Mouse (Mus musculus): ENCODE results near the gene Hadhb. TPM values are rescaled to one million over a fixed set of nuclear protein-coding genes. Genes with fewer than 3 reads are reported as not detected.

Hadhb gene
- total RNA-seq, 2 experiments from 2014 or later, result 228 TPM

- no peak for DNase-seq (ENCODE audit: low spot score in 2 of 2)
These were observed 28.3 kb upstream of the Hadhb start for GRCm38 (mm10) chr5:30126756-30127155.

GRCm38 (mm10) chr5:30127921-30128597, 27.0 kb upstream of the Hadhb start:
- no peak for DNase-seq (ENCODE audit: low spot score in 2 of 2)

- no peak for DNase-seq (ENCODE audit: low spot score in 2 of 2)
These were observed 26.4 kb upstream of the Hadhb start for GRCm38 (mm10) chr5:30128680-30129079.

DNA sequence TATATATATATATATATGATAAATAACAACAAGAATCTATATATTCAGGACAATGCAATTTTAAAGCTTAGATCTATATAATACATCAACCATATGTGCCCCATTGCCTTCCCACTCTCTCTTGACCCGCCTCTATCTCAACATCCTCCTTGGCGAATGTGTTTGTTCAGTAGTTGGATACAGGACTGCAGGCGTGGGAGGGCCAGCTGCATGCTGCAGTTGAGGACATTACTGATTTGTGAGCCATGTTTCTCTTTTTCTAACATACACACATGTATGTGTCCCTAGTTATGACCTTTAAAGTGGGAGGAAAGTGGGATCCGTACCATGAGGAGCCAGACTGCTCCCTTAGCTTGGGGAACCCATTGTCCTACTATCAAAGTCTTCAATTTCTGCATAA, 23.8 kb upstream of the Hadhb start:
- no peak for DNase-seq (ENCODE audit: low spot score in 2 of 2)

DNA sequence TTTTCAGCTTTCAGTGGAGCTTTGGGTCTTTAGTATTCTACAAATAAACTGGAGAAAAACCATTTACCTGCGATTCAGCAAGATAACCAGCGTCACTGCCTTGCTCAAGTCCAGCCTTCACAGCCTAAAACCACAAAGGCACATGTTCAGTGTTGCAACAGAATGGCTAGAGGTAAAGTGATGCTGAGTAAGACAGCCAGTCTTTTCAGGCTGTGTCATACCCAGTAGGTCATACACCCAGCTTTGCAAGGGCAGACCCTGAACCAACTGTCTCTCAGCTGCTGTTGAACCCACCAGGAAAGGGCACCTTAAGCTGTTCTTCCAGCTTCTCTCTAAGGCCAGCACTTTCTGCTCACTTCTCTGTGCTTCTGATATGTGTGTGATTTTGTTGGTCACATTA, 22.9 kb upstream of the Hadhb start:
- DNase-seq (ENCODE audit: low spot score in 2 of 2), result no peak

DNA sequence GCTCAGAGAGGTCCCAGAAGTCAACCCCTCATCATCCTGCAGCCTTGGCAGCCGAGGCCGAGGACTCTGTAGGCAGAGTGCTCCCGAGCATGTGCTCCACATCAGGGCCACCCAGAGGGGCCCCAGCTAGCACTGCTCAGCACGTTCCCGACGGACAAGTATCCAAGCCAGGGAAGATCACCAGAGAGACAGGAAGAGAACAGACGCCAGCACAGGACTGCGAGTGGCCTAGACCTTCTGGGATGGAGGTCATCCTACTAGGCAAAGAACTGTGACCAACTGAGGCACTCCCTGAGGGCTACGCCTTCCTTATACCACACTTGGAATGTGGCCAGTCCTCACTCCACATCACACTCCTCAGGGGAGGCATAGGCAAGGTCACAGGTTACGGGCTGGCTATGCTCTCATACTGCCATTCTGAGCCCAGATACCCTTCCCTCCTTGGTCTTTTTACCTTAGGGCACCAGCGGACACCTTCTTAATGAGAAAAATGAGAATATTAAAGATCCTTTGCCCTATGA, 19.3 kb upstream of the Hadhb start:
- no peak for DNase-seq (ENCODE audit: low spot score in 2 of 2)

GRCm38 (mm10) chr5:30137271-30137670, 17.8 kb upstream of the Hadhb start:
- DNase-seq (ENCODE audit: low spot score in 2 of 2), result no peak

GRCm38 (mm10) chr5:30138193-30138592, 16.9 kb upstream of the Hadhb start:
- DNase-seq (ENCODE audit: low spot score in 2 of 2), result no peak

DNA sequence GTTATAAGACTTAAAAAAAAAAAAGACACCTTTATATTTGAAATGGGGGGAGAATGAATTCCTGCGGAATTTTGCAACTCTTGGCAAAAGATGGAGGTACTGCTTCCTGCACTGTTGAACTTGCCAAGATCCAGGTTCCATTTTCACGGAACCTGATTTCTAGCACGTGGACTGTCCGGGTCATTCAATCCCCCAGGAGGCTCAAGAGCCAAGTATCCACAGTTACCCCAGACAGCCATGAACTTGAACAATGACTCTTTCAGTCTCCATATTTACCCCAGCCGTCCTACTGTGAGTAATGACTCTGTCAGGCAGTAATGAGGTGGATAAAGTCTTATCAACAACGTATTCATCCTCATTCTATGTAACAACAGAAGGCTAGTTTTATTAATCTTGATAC, 8.5 kb upstream of the Hadhb start:
- DNase-seq (ENCODE audit: low spot score in 2 of 2), result no peak

DNA sequence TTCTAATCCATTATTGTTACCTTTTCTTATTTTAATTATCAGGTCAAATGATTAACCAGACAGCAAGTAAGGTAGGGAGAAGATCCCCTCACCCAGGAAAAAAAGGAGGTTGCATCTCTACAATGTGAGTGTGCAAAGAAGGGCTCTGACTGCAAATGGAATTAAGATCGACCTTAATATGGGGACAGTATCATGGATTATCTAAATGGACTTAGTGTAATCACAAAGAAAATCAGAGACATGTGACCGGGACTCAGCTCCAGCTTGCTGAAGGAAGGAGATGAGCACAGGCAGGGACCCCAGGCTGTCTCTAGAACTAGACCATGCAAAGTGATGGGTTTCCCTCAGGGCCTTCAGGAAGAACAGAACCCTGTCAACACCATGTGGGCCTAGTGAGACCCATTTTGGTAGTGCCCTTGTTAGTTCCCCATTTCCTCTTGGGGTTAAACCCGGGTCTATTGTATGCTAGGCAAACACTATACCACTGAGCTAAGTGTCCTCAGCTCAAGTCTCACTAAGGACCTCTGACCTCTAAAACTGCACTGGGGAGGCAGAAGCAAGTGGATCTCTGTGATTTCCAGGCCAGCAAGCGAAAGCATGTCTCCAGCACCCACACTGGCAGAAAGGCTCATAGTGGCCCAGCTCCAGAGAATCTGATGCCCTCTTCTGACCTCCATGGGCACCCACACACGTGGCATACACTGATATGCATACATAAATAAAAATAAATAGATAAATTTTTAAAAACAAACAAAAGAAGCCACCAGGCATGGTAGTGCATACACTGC, 6.7 kb upstream of the Hadhb start:
- no peak for DNase-seq (ENCODE audit: low spot score in 2 of 2)

GRCm38 (mm10) chr5:30152007-30152406, 3.0 kb upstream of the Hadhb start:
- DNase-seq (ENCODE audit: low spot score in 2 of 2), result no peak

DNA sequence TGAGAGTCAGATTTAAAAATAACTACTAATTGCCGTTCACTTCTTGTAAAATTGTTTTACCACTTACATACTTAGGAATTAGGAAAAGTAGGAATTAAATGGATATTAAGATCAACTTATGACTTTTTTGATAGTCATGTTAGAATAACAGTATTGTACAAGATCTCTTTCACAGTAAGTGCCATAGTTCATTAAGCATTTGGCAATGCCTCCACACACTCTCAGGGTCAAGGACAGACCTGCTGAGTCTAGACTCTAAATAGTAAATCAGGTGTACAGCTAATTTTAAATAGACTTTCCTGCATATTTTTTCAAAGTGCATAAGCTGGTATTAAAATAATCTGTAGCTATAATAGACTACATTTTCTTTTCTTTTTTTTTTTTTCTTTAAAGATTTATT, 2.6 kb upstream of the Hadhb start:
- DNase-seq (ENCODE audit: low spot score in 2 of 2), result no peak

DNA sequence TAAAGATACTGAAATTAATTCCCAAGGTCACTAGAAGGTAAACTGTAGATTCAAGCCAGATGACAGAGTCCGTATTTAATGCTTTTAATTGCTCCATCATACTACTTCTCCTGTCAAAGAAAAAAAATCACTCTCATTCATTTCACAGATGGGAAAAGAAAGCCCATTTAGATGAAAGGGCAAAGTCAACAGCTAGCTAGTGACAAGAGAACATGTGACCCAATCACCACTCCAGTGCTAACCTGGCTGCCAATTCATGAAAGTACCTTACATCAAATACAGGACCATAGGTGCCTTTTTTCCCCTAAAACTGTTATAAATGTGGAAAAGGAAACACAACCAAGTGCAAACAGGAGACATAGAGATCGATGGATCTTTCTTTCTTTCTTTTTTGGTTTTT, 1.8 kb upstream of the Hadhb start:
- DNase-seq (ENCODE audit: low spot score in 2 of 2), result no peak

DNA sequence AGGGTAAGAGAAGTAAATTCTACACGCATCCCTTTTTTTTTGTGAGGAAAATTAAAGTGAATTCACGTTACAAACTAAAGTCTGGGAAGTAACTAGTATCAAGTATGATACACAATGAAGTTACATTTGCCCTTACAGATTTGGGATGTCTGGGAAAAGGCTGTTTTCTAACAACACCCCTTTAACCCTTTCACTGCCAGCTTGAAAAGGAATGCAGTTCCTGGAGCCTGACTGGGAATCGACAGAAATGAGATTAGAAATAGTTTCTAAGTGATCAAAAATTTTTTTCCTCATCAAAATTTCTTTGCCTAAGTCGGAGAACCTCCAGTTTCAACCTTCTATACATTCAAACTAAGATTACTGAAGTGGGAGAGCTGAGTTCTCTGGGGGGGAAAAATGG, 1.0 kb upstream of the Hadhb start:
- DNase-seq (ENCODE audit: low spot score in 2 of 2), result no peak

DNA sequence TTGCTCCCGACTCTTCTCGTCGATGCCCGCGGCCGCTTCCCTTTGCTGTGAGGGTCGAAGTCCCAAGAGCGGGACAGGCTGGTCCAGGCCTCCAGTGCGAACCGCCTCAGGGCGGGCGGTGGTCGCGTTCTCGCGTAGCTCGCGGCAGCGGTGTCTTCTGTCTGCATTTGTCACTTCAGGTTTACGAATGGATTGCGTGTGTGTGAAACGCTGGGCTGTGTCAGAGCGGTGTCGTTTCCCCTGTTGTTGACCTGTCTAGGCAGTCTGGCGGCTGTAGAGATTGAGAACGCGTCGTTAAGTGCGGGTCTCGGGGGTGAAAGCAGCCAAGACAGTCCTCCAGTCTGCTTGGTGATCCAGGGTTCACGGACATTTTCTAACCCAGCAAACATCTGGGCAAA, 346 bp downstream of the Hadhb start:
- no peak for DNase-seq (ENCODE audit: low spot score in 2 of 2)

- DNase-seq (ENCODE audit: low spot score in 2 of 2), result no peak
These were observed 977 bp downstream of the Hadhb start for GRCm38 (mm10) chr5:30155821-30156629.

- no peak for DNase-seq (ENCODE audit: low spot score in 2 of 2)
These were observed 4.6 kb downstream of the Hadhb start for GRCm38 (mm10) chr5:30159601-30160000.

DNA sequence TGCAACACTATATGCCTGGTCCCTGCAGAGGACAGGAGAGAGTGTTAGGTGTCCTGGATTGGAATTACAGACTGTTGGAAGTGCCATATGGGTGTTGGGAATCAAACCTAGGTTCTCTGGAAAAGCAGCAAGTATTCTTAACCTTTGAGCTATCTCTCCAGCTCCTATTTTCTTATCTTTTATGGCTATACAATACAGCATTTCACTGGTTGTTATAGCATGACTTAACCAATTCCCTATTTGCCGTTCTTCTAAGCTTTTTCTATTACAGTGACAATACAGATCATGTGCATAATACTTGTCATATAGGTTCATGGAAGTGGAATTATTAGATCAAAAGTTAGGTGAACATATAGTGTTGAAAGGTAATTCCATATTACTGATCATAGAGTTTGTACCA, 6.8 kb downstream of the Hadhb start:
- DNase-seq (ENCODE audit: low spot score in 2 of 2), result no peak

GRCm38 (mm10) chr5:30162339-30162738, 7.3 kb downstream of the Hadhb start:
- no peak for DNase-seq (ENCODE audit: low spot score in 2 of 2)

- DNase-seq (ENCODE audit: low spot score in 2 of 2), result no peak
These were observed 10.3 kb downstream of the Hadhb start for GRCm38 (mm10) chr5:30165234-30165946.

DNA sequence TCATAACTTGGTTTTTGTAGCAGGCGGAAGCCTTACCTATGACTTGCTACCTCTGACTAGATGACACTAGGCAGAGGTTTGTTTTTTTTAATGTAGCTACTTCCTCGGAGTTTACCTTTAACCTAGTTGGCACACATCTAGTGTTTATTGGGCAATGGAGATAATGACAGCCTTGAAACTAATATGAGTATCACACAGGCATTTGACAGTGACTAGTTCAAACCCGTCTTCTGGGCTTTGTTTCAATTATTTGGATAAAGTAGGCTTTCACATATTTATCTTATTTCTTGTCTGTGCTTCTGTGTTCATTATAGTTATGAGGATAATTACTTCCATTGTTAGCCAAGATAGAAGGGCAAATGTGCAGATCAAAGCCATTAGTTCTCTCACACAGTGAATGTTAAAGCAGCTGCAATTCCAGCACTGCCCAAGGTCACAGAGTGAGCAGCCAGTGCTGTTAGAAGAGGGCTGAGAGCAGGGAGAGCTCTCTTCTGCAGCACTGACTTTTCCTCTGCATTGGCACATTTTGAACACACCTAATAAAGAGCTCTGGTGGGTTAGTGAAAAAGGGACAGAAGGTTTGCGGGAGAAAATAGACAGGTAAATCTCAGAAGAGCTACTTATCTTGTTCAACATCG, 15.4 kb downstream of the Hadhb start:
- no peak for DNase-seq (ENCODE audit: low spot score in 2 of 2)

All from gastrocnemius, postnatal 4 days (tissue).